Mouse (Mus musculus): Measurements from ENCODE around the gene Cckar.

The Cckar gene

DNA sequence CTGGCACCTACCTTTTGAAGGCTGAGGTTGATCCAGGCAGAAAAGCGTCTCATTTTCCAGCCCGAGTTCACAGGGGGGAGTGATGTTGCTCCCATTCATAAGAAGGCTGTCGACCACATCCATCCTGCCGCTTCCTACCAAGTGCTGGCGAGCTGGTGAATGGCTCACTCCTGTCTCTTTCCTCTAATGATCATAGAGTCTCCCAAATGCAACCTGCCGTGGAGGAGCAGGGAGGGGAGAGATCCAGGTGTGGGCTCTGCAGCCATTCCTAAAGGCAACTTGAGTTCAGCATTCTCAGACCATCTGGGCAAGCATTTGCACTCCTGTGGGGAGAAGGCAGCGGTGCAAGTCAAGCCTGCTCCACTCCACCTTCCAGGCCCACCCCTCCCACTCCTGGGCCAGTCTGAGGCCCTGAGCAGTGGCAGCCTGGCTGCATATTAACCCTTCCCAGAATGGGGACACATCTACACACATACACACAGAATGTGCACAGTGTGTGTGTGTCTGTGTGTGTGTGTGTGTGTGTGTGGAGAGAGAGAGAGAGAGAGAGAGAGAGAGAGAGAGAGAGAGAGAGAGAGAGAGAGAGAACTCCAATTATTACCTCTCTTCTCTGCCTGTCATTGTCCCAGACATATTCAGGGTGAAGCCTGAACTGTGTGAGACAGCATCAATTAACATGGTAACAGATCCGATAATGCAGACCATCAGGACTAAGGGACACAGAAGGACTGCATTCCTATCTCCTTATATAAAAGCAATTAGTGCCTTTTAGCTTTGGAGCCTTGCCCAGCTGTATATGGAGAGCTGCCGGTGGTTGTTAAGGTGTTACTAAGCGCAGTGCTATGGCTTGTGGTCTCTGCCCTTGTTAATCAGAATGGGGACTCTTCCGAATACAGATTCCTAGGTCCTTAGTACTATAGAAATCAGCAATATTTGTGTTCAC, at the start of gene Cckar:
Gene Cckar (minus strand): TSS at position 471 of the 943 bp plus-strand sequence.
- DNase-seq (ENCODE audit: low spot score in 2 of 2) = no peak

DNA sequence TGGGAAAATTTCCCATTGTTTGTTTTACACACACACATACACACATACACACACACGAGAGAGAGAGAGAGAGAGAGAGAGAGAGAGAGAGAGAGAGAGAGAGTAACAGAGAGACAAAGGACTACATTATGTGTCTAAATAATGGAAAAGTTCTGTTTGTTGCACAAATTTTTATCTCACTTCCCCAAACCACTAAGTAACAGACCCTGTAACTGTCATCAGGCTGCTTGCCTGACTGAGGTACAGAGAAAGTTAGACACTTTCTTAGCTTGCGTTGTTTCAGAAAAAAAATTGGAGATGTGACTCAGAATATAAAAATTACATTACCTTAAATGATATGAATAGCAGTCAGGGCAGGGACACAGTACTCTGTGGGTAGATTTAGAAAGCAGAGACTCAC, 36.6 kb upstream of the Cckar start:
- DNase-seq (ENCODE audit: low spot score in 2 of 2) = no peak

GRCm38 (mm10) chr5:53732933-53733332, 25.4 kb upstream of the Cckar start:
- no peak for DNase-seq (ENCODE audit: low spot score in 2 of 2)

DNA sequence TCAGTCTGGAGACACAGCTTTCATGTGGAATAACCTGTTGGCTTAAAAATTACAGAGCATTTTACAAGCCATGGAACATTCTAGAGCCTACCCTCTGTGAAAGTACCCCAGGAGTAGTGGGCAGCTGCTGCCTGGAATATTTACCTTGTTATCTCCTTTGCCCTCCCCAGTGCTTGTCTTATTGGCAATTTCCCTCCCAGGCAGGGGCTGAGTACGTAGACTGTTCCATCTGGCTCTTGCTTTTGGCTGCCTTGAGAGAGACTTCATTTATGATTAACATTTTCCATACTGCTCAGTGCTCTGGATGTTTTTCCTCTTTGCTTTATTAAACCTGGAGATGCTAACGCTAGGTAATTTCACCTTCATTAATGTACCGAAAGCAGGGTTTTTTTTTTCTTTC, 20.1 kb upstream of the Cckar start:
- no peak for DNase-seq (ENCODE audit: low spot score in 2 of 2)

- DNase-seq (ENCODE audit: low spot score in 2 of 2) = no peak
Measured at GRCm38 (mm10) chr5:53726011-53726410, 18.5 kb upstream of the Cckar start.

DNA sequence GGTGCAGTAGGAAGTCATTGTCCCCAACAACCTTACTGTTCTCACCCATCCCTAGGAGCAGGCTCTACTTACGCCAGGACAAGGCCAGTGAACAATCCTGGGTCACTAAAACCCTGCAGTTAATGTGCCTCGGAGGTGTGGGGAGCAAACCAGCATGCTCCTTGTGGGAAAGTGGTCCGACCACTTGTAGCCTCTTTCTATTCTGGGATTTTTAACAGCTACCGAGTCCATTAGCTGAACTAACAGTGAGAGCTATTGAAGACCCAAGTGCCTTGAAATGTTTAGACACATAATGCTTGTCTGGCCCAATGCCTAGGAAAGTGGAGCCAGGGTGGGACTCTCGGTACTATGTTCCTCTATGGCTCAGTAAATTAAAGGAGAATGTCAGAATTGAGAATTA, 9.0 kb upstream of the Cckar start:
- no peak for DNase-seq (ENCODE audit: low spot score in 2 of 2)

- DNase-seq (ENCODE audit: low spot score in 2 of 2) = no peak
Measured at GRCm38 (mm10) chr5:53711277-53711676, 3.8 kb upstream of the Cckar start.

- DNase-seq (ENCODE audit: low spot score in 2 of 2) = no peak
Measured at GRCm38 (mm10) chr5:53708191-53708590, 686 bp upstream of the Cckar start.

DNA sequence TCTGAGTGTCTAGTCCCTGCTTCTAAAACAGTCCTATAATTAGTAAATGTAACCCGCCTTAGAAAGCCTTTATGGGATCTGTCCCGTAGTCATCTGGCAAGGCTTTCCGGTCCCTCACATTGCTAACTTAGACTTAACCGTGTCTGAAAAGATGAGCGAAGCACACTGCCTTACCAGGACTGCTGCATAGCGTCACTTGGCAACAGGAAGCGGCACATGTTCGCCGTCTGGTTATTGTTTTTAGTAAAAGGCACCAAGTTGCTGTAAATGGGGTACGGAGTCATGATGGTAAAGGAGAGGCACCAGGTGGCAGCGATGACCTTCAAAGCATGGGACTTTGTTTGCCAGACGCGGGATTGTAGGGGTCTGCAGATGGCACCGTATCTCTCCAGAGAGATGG, 4.8 kb downstream of the Cckar start:
- DNase-seq (ENCODE audit: low spot score in 2 of 2) = no peak

DNA sequence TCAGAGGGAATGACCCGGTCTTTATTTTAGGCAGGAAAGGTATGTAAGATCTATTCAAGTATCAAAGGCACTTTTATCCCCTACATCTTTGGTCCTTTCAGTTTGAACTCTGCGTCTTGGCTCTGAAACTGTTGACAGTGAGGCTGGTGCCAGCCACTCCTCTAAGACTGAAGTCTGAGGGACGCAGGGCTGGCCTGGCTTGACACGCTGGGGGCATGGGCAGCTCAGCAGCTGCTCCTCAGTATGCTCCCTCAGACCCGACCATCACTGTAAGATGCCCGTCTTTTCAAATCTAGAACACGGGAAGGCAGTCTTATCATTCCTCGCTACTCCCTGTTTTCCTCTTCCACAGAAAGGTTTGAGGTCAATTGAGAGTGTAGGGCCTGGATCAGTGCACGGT, 9.7 kb downstream of the Cckar start:
- DNase-seq (ENCODE audit: low spot score in 2 of 2) = no peak

DNA sequence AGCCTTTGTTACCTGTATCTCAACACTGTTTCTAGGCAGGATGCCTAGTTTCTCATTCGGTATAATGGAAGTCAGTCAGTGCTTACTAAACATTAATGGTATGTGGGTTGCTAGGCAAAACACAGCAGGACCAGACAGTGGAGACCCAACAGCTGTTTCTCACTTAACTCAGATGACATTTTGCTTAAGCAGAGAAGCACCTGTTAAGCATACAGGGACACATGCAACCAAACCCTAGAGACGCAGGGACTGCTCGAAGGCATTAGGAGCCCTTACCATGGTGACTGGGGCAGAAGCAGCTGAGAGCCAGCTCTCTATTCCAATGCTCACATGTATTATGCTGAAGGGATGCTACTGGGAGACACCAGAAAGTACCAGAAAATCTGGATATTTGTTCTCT, 10.8 kb downstream of the Cckar start:
- no peak for DNase-seq (ENCODE audit: low spot score in 2 of 2)

GRCm38 (mm10) chr5:53692662-53693061, 14.8 kb downstream of the Cckar start:
- DNase-seq (ENCODE audit: low spot score in 2 of 2) = no peak

DNA sequence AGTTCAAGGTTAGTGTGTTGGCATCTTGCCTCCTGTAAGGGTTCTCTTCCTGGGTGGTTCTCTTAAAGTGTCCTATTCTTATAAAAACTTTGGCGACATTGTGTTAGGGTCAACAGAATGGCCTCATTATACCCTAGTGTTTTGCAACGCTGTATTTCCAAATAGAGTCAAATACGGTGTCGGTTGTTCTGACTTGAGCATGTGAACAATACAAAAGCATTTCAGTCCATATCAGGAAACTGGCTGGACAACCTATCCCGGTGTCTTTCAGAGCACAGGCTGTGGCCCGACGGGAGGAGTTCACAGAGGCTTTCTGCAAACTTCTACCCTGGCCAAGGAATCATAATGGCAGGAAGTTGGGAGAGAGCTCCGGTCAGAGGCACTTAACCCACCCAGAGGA, 15.4 kb downstream of the Cckar start:
- DNase-seq (ENCODE audit: low spot score in 2 of 2) = no peak

DNA sequence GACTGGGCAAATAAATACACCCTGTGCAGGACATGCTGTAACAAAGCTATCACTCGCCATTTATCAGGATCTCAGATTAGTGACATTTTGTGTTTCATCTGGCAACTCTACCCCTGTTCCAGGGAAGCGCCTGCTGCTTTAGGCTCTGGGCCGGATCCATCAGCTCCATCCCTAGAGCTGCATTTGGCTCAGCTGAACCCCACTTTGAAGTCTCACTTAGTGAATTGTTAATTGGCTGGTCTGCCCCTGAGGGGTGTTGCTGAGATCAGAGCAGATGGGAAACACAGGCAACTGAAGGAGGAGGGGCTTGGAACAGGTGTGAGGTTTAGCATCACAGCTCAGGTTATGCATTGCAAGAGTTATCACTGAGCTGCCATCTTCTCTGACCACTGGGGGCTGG, 15.9 kb downstream of the Cckar start:
- DNase-seq (ENCODE audit: low spot score in 2 of 2) = no peak

DNA sequence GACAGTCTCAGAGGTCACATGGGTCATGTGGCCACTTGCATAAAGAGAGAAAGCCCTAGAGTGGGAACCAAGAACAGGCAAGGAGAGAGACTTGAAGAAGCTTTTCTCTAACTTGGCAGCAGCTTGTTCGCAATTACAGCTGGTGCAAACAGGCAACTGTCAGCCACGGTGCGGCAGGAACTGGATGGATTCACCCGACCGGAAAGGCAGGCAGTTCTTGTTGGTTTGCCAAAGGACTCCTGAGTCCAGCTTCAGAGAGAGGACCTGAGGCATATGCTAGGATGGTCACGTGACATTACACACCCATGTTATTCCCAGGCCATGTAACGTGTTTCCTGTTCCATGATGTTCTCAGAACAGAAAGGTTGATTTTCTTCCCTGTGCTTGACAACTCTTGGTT, 19.2 kb downstream of the Cckar start:
- DNase-seq (ENCODE audit: low spot score in 2 of 2) = no peak

- DNase-seq (ENCODE audit: low spot score in 2 of 2) = no peak
Measured at GRCm38 (mm10) chr5:53686379-53686778, 21.1 kb downstream of the Cckar start.

DNA sequence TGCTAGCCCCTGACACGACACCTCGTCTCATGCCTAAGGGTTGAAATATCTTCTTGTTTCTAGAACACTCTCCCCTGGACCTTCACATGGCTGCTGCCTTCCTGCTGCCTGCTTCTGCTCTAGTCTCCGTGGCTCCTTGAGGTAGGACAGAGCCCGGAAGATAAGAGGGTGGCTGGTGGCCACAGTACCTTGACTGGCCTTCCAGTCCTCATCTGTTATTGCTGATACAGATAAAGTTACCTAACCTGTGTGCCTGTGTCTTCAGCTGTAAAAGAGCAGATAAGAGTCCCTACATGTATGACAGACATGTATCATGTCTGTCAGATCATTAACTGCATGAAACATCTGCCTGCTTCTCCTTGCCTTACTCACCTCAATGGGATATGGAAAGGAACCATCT, 21.9 kb downstream of the Cckar start:
- DNase-seq (ENCODE audit: low spot score in 2 of 2) = no peak

DNA sequence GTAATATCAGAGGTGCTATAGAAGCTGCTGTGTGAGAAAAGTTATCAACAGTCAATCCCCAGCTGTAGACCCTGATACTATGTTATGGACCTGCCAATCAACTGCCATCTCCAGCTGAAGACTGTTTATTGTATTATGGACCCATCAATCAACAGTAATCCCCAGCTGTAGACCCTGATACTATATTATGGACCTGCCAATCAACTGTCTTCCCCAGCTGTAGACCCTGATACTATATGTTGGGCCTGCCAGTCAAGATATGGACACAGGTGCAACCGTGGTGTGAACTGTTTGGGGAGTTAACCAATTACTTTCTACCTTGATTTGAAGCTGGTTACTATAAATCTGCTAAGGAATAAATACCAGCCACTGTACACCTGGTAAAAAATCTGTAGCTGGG, 23.1 kb downstream of the Cckar start:
- no peak for DNase-seq (ENCODE audit: low spot score in 2 of 2)

DNA sequence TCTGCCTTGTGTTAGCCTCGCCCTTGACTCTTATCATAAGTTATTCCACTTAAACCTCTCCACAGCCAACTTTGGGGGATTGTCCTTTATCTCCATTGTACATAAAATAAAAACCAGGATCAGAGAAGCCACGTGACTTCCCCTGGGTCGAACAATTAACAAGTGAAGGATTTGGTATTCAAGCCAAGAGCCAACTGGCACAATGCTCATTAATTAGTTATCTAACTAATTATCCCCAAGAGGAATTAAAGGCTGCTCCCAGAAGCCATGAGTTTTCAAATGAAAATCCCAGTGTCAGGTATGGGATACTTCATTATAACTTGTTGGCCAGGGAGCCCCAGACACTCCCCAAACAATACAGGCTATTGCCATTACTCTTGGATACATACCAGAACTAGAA, 23.6 kb downstream of the Cckar start:
- DNase-seq (ENCODE audit: low spot score in 2 of 2) = no peak

- no peak for DNase-seq (ENCODE audit: low spot score in 2 of 2)
Measured at GRCm38 (mm10) chr5:53679651-53680050, 27.9 kb downstream of the Cckar start.

- DNase-seq (ENCODE audit: low spot score in 2 of 2) = no peak
Measured at GRCm38 (mm10) chr5:53678036-53678767, 29.3 kb downstream of the Cckar start.

GRCm38 (mm10) chr5:53676671-53677070, 30.8 kb downstream of the Cckar start:
- no peak for DNase-seq (ENCODE audit: low spot score in 2 of 2)

Data from spleen, postnatal 4 days (tissue).